Mouse (Mus musculus): Measurements from ENCODE around the gene Arl8b. TPM values are rescaled to one million over a fixed set of nuclear protein-coding genes. Genes with fewer than 3 reads are reported as not detected.

The Arl8b gene
- 37.9 and 53.0 TPM in 2 replicates for polyA plus RNA-seq (2012; rRNA removed)

DNA sequence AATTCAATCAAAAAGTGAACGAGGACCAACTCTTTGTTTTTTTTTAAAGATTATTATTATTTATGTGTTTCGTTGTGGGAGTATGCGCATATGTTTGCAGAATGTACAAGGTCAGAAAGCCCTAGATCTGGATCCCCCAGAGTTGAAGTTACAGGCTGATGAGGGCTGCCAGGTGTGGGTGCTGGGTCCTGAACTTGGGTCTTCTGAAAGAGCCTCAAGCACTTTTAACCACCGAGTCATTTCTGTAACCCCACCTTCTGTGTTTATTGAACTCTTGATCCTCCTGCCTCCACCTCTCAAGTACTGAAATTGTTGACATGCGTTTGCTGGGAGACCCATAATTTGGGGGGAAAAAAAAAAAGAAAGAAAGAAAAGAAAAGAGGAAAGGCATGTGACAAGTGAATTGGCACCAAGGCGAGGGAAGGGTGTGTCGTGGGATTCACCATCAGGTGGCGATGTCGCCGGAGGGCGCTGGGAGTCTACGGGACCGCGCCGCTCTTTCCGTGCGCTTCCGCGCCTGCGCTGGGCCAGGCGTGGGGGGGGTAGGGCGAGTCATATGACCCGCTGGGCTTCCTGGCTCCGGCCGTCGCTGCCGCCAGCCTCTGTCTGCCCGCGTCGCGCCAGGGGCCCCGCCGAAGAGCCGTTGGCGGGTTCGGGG lies at the start of gene Arl8b:
Arl8b (plus strand) TSS at position 574 of the 658 bp plus-strand sequence.
- DNase-seq (ENCODE audit: low spot score) = peak; percentile 95

DNA sequence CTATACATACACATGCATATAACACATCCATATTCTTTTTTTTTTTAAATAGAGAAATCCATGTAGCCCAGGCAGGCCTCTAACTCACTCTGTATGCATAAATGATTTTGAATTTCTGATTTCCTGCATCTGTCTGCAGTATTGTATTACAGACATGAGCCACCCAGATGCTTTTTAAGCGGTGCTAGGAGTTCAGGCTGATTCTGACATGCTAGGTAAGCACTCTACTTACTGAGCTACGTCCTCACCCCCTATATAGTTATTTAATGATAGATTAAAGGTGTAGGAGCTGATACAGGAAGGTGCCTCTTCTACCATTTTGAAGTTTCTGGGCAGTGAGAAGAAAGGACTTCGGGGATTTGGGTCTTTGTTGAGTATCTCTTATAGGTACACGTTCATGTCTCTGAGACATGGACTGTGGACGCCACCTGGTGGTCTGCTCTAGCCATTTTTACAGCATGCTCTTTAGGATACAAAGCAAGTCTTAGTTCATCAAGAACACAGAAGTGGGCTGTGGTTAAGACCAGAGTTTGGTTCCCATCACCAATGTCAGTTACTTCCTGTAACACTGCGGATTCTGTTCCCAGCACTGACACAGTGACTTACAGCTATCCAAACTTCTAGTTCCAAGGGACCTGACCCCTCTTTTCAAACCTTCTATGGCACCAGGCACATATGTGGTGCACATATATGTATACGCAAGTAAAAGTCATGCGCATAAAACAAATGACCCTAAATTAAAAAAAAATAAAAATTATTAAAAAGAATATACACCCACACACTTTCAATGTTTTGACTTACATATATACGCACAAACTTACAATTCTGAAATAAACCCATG lies 46.8 kb upstream of the Arl8b start:
- DNase-seq (ENCODE audit: low spot score) = peak; percentile 30

DNA sequence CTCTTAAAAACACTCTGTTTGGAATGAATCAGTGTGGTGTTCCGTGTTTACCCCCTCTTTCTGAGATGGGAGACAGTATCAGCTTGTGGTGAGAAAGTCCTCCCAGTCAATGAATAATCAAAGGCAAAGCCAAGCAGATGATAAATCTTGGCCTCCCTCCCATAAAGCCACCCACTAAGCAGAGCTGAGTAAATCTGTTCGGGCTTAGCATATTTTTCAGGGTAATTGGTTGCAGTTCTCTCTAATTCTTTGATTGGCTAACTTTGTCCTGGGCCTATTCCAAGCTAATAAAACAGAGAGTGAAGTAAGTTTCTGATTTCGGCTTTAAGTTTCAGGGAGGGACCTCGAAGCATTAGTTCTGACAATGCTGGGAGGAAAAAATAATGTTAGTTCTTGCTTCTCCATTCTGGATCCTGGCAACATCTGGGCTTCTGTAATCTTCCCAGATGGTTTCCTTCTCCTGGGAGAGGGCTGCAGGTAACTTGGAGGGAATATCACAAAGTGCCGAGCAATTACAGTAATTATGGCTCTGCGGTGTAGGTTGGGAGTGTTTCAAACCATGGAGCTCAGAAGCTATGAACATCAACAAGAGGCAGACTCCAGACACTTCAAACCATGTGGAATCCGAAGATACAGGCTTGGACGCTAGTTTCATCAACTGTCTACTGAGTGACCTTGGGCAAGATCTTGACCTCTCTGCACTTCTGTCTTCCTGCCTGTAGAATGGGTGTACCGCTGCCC lies 44.3 kb upstream of the Arl8b start:
- DNase-seq (ENCODE audit: low spot score) = no peak

DNA sequence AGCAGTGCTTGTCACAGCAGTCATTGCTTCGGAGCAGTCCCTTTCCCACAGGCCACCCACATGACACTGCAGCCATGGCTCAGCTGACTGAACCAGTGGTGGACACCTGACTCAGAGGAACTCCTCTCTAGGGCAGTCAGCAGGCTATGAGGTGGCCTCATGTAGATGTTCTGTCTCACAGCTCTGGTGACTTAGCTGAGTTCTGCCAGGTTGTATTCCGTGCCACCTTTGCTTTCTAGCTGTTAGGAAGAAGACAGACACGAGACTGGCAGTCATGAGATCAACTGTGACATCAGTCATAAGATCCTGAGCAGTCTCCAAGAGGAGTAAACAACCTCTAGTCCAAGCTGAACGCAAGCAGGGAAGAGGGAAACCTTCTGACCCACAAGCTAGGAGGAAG lies 42.3 kb upstream of the Arl8b start:
- no peak for DNase-seq (ENCODE audit: low spot score)

DNA sequence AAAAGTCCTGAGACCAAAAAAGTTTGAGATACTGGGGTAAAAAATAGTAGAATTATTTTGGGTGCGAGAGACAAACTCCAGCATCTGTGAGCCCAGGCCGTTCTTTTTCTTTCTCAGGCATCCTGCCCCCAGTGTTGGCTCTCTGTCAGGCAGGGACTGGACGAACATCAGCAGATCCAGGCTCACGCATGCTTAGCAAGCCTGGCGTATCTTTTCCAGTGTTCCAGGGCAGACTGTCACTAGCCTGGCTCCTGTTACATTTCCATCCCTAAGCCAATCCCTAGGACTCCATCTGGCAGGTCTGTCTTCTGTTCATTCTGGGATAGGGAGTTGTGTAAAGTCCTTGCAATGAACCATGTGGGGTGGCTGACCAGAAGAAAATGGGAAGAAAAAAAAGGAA lies 39.2 kb upstream of the Arl8b start:
- DNase-seq (ENCODE audit: low spot score) = no peak

DNA sequence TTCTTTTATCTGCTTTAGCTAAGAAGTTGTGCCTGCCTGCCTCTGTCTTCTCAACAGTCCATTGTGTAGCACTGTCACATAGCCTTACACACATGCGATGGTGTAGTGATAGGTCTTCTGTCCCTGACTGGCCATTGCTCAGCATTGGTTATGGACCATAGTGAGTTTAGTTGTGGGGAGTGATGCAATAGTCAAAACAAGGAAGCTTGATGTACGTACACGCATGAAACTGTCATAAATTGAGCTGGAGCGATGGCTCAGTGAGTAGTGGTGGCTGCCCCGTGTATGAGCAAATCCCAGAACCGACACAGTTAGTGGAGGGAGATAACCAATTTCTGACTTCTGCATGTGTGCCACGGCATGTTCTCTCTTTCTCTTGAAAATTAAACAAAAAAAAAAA lies 31.6 kb upstream of the Arl8b start:
- no peak for DNase-seq (ENCODE audit: low spot score)

DNA sequence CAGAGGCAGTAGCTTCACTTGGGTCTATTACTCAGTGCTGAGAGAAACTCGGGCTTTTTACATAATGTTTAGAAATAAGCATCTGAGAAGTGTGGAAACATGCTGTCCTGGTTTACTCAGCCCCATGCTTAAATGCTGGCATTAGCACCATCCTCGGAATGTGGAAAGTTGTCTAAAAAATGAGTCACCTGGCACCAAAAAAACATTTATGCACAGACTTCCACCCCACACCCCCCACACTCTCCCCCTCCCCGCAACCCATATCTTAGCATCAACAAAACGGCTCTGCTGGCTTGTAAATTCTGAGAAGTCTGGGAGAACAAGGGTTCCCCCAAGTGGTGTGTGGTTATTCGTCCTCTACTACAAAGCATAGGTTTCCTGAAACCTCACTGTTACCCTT lies 30.5 kb upstream of the Arl8b start:
- no peak for DNase-seq (ENCODE audit: low spot score)

DNA sequence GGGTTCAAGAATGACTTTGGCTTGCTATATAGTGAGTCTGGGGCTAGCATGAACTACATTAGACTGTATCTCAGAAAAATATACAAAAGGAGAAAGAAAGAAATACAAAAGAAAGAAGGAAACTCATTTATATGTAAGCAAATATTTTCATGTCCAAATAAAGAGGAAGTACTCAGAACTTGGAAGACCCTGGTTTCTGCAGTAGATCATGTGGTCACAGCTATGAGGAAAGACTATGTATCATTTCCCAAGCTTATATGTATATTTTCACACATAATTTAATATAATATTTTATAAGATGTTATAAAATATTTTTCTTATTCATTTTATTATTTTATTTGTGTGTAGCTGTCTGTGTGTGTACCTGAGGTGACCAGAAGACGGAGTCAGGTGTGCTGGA lies 29.4 kb upstream of the Arl8b start:
- no peak for DNase-seq (ENCODE audit: low spot score)

DNA sequence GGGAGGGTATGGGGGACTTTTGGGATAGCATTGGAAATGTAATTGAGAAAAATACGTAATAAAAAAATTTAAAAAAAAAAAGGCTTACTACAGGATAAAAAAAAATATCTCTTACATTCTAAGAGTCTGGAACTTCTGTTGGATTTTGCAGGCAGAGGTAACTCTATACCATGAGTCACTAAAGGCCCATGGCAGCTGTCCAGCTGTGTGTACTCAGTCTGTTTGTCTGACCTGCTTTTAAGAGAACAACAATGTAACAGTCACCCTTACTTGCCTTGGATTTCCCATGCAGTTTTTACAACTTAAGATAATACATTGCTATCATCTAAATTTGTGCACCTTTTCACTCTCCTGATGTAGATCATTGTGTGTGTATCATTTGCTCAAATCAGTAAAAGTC lies 28.5 kb upstream of the Arl8b start:
- no peak for DNase-seq (ENCODE audit: low spot score)

DNA sequence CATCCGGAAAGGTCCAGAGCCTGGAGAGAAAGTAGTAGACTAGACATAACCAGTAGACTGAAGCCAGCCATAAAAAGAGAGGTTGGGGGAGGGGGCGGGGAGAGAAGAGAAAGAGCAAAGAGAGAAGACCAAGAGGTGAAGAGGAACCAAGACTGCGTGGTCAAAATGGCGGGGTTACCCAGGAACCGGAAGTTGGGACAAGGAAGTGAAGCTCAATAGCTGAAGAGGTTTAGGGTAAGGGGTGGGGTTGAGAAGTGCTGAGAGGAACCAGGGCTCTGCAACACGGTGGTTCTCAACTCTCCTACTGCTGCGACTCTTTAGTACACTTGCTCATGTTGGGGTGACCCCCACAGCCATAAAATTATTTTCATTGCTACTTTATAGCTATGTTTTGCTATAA lies 27.0 kb upstream of the Arl8b start:
- no peak for DNase-seq (ENCODE audit: low spot score)

DNA sequence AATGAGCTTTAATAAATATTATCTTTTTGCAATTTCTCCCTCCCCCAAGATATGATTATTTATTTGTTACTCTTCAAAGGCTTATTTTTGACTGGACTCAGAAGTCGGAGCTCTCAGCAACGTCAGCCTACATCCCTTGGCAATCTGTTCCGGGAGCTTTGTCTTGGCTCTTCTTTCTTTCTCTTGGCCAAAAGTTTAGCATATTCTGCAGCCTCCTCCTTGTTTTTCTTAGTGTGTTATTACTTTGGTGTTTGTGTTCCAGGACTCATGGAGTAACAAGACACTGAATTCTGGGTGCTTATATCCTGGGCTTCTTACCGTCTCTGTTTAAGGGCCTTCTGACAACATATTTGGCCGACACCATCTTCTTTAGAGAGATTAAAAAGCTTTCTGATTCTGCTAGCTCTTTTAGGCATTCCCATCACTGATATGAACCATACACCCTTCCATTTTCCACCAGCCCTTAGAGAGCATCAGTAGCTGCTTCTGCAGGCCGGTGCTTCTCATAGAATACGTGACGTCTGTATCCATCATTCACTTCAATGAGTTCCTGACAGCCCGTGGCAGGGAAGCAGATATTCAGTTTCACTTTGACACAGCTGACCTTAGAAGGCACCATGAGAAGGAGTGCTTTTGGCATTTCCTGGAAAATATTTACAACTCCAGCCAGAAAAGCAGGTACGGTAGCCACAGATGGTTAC lies 23.8 kb upstream of the Arl8b start:
- no peak for DNase-seq (ENCODE audit: low spot score)

DNA sequence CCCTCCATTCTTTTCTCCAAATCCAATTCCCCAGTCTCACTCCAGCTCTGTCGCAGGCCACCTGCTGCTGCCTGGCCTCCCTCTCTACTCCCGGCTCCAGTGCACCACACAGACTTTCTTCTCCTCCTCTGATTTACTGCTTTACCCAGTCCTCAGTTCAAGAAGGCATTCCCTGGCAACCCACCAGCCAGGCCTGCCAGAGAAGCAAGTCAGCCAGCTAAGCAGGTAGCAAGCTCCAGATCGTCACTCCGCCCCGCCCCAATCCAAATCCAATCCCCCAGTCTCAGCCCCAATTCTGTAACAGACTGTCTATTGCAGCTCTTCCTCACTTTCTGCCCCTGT lies 23.2 kb upstream of the Arl8b start:
- DNase-seq (ENCODE audit: low spot score) = no peak

DNA sequence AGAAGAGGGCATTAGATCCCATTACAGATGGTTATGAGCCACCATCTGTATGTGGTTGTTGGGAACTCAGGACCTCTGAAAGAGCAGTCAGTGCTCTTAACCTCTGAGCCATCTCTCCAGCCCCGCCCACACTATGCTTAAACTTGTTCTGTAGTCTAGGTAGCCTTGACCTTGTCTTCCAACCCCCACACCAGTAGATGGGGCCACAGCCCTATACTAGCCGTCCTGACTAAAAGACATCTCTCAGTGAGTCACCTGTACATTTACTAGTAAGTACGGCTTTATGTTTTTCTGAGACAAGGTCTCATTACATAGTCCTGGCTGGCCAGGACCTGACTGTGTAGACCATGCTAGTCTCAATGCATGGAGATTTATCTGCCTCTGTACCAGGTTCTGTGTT lies 12.0 kb upstream of the Arl8b start:
- DNase-seq (ENCODE audit: low spot score) = no peak

DNA sequence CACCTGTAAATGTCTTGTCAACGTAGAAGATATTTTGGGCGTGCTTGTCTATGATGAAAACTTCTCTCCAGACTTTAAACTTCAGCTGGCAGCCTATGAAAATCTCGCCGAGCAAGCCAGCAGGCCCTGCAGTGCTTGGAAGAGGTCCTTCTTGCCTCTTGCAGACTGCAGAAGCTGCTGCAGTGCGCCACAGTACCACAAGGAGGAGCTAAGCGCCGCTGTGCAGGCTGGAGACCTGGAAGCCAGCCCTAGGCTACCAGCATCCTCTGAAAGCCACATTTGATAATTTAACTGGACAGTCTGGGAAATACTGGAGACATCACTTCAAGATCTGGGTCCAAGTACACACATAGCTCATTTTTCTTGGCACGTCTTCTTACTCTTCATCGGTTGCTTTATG lies 10.0 kb upstream of the Arl8b start:
- peak; percentile 58 for DNase-seq (ENCODE audit: low spot score)

DNA sequence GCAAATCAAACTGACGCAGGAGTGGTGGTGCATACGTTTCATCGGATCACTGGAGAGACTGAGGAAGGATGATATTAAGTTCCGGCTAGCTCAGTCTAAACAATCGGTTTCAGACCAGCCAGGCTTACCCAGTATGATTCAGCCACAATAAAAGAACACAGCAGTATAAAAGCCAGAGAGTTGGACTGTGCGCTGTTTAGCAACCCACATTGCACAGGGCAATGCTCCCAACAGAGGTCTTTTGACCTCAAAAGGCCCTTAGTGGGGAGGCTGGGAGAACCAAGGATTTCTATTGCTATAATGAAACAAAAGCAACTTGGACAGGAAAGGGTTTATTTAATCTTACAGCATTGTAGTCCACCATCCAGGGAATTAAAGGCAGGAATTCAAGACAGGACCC lies 9.4 kb upstream of the Arl8b start:
- no peak for DNase-seq (ENCODE audit: low spot score)

DNA sequence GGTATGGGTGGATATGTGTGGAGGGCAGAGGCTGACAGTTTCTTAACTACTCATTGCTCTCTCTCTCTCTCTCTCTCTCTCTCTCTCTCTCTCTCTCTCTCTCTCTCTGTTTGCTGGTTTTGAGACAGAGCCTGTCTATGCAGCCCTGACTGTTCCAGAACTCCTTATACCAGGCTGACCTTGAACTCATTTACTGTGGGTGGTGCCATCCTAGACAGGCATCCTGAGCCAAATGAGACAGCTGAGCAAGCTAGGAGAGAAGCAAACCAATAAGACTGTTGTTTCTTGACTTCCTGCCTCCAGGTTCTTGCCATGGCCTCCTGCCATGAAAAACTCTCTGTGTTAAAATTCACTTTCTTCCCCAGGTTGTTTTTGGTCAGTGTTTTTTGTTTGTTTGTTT lies 6.6 kb upstream of the Arl8b start:
- no peak for DNase-seq (ENCODE audit: low spot score)

DNA sequence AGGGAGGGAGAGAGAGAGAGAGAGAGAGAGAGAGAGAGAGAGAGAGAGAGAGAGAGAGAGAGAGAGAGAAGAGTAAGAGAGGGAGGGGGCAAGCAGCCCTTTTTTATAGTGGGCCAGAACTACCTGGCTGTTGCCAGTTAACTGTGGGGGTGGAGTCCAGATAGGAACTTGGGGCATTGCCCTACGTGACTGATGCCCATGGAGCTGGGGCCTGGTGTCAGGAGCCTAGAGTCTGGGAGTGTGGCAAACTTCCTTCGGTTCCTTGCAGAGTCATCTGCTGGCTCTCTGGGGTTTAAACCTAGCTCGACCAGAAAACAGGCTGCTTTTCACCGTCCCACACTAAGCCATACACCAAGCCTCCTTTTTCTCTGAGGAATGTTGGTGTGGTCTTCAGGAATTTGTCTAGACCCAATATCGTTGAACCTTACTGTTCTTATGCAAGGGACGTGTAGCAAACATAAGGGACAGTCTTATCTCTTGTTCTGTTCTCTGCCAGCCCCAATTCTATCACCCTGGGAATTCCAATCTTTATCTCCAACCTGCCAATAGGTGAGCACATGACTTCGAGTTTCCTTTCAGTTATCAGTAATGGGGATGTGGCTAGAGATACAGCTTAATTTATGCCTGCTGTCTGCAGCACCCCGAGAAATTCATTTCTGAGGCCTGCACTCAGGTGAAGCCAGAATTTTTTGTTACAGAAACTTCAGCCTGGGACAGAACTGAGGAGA lies 5.2 kb upstream of the Arl8b start:
- no peak for DNase-seq (ENCODE audit: low spot score)

DNA sequence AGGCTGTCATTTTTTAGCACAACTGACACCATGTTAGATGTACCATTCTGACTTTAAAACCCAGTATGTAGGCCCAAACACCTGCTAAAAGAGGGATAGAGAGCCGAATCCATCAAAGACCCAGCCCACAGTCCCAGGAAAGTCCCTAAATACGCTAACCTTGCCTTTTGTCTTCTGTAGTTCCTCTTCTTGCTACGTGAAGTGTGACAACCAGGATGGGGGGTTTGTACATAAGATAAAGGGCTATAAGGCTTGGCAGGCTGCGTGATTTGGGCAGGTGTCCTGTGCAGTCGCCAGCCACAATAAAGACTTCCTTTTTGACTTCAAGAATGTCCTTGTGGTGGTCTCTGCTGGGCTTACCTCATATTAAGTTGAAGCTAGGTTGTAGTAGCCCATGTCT lies 4.5 kb upstream of the Arl8b start:
- no peak for DNase-seq (ENCODE audit: low spot score)

DNA sequence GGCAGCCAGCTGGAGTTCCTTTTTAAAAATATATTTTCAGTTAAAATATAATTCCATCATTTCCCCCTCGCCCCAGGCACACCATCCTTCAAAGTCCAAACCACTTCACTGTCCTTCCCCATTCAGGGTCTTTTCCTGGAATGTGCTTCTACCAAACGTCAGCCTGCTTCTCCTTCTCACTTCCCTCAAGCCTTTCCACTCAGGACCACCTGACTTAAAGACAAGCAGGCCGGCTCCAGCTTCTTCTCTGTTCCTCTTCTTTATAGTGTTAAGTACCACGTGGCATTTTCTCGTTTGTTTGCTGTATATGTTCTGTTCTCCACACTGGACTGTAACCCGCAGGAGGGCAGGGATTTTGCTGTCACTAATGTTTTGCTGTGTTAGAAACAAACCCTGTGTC lies 1.0 kb upstream of the Arl8b start:
- DNase-seq (ENCODE audit: low spot score) = no peak

DNA sequence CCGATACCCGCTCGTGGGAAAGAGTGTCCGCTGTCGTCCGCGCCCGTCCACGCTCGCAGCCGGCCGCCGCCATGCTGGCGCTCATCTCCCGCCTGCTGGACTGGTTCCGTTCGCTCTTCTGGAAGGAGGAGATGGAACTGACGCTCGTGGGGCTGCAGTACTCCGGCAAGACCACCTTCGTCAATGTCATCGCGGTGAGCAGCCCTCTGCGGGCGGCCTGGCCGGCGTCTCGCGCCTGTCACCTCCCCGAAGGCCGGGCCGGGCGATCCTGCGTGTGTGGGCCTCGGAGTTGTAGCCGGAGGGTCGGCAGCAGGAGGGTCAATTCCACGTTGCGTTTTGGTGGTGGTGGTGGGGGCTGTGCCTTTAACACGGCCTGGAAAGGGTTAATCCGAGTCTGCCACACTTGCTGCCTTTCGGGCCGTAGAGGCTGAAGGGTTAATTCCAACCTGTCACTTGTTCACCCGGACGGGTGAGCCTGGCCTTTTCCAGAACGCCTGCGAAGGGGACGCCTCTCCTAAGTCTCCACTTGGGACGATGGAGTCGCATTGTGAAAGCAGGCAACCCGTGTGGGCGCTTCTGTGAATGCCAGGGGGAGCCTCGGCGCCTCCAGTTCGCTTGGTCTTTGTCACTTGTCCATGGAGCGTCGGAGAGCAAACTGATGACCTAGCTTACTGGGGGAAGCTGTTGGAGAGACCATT lies 434 bp downstream of the Arl8b start:
- DNase-seq (ENCODE audit: low spot score) = peak; percentile 36

DNA sequence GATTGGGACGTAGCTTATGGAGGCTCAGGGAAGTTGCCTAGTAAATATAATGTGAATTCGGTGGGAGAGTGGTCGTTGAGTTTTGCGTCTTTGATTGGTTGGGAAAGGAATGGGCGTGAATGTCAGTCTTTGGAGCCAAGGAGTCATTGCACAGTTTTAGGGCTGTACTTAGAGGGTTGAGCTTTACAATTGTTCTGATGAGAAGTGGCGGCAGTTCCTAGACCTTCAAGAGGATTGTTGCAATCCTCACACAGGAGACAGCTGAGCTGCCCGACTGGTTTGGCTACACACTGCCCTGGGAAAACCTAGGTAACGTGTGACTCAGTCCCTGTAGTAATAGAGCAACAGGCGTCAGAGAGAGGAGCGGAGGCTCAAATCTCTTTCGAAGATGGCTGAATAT lies 1.2 kb downstream of the Arl8b start:
- DNase-seq (ENCODE audit: low spot score) = no peak
